Mouse (Mus musculus) ES-E14 (cell line): ENCODE measurements around the gene Map4k4. TPM values are rescaled to one million over a fixed set of nuclear protein-coding genes. Genes with fewer than 3 reads are reported as not detected.

Source experiments
- DNase-seq: peaks from one replicate; pipeline ENCODE4 v3.0.0-alpha.2; 2013; ENCODE audit warnings: low read depth, low spot score
- H3K27ac ChIP-seq: 2 replicates; pipeline ENCODE4 v1.5.1; 2012; ENCODE audit warnings: low read depth, mild to moderate bottlenecking, low read length, moderate library complexity, mixed read lengths; ENCODE audit not compliant: poor library complexity, insufficient read depth, severe bottlenecking
- H3K36me3 ChIP-seq: 2 replicates; pipeline ENCODE4 v1.6.1; 2012; ENCODE audit warnings: mild to moderate bottlenecking, low read length, moderate library complexity, mixed read lengths; ENCODE audit not compliant: control insufficient read depth, poor library complexity, insufficient read depth, severe bottlenecking
- H3K4me1 ChIP-seq, 2 experiments: fragments of 150-350 bp in 1 of 2; sonication (generic) in 1 of 2; 2 replicates each; pipeline ENCODE4 v1.6.1; 2012; ENCODE audit warnings: low read length in 2 of 2, mild to moderate bottlenecking in 1 of 2, mixed read lengths in 1 of 2; ENCODE audit not compliant: control insufficient read depth in 2 of 2, insufficient read depth in 2 of 2, poor library complexity in 1 of 2
- H3K4me3 ChIP-seq, 2 experiments: fragments of 150-350 bp in 1 of 2; sonication (generic) in 1 of 2; 2 replicates each; pipeline ENCODE4 v1.5.1; 2012; ENCODE audit warnings: low read length in 2 of 2, low read depth in 1 of 2, mild to moderate bottlenecking in 1 of 2, mixed read lengths in 1 of 2; ENCODE audit not compliant: insufficient read depth in 1 of 2, poor library complexity in 1 of 2, severe bottlenecking in 1 of 2
- H3K9ac ChIP-seq: 2 replicates; pipeline ENCODE4 v1.6.1; 2012; ENCODE audit warnings: low read depth, mild to moderate bottlenecking, low read length, mixed read lengths; ENCODE audit not compliant: poor library complexity, insufficient read depth, severe bottlenecking
- H3K9me3 ChIP-seq: fragments of 150-350 bp; sonication (generic); 2 replicates; pipeline ENCODE4 v1.6.1; 2012; ENCODE audit warnings: low read depth, mild to moderate bottlenecking, low read length; ENCODE audit not compliant: control insufficient read depth, insufficient read depth
- CHD2 ChIP-seq: IDR thresholded peaks from 2 replicates; pipeline ENCODE4 v1.6.1; 2014; ENCODE audit warnings: mild to moderate bottlenecking, low read depth, low read length, inconsistent platforms
- HCFC1 ChIP-seq: IDR thresholded peaks from 2 replicates; pipeline ENCODE4 v1.6.1; 2012; ENCODE audit warnings: low read length, inconsistent platforms, borderline replicate concordance; ENCODE audit not compliant: insufficient read depth
- MAFK ChIP-seq: IDR thresholded peaks from 2 replicates; pipeline ENCODE4 v1.6.1; 2014; ENCODE audit warnings: mild to moderate bottlenecking, low read depth, low read length, inconsistent platforms; ENCODE audit not compliant: insufficient read depth
- ZC3H11A ChIP-seq: IDR thresholded peaks from 2 replicates; pipeline ENCODE4 v1.6.1; 2012; ENCODE audit warnings: low read depth, mild to moderate bottlenecking, inconsistent platforms, low read length, borderline replicate concordance
- ZNF384 ChIP-seq: IDR thresholded peaks from 2 replicates; pipeline ENCODE4 v1.6.1; 2012; ENCODE audit warnings: low read depth, low read length, inconsistent platforms
- in situ Hi-C, 2 experiments: fragments of 600-800 bp; cut with MboI; formaldehyde crosslinking; loops; one replicate each; pipeline ENCODE4 v1.15.1; 2025; ENCODE audit warnings: low sequenced_read_pairs in 2 of 2, inconsistent platforms in 1 of 2; ENCODE audit not compliant: unreplicated experiment in 2 of 2
- total RNA-seq: library from RNA; depleted of rRNA; stranded (reverse); fragments of 300-350 nt; gene quantifications from 2 replicates; pipeline ENCODE4 v1.2.3, GENCODE M21; 2012

The Map4k4 gene
- total RNA-seq, 1 experiment = 142 TPM

DNA sequence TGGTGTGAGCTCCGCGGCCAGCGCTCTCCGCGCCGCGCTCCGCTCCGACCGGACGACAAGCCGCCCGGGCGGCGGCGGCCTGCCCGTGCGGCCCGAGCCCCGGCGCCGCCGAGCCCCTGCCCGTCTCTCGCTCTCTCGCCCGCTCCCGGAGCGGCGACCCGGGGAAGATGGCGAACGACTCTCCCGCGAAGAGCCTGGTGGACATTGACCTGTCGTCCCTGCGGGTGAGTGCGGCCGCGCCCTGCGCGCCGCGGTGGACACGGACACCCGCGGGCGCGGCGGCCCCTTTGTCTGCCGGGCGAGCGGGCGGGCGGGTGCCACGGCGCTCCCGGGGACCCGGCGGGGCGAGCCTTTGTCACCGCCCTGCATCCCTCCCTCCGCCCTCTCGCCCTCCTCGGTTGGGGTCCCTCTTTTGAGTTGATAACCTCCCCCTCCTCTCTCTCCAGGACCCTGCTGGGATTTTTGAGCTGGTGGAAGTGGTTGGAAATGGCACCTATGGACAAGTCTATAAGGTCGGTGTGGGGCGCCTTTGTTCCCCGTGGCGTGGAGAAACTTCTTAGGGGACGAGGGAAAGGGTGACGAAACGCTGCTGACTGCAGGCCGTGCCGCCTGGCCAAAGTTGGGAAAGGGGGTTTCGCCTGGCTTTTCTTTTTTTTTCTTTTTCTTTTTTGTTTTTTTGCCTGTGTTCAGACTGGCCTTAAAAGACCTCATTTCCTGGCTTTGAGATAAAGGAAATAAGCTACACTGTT, 524 bp downstream of the Map4k4 start:
- H3K4me3 ChIP-seq = peak overlapping the region; percentile 78 to 97
- no peaks in the 10 kb centered on the region; the same call in none of the 2 replicates for H3K36me3 ChIP-seq
- peak overlapping the region; percentile 90 for H3K9ac ChIP-seq
- in situ Hi-C loops = no loop called here
- DNase-seq = no peak
- TF ChIP-seq HCFC1 (no peak), ZNF384 (no peak), ZC3H11A (no peak), MAFK (no peak), CHD2 (no peak)
- H3K27ac ChIP-seq = peak overlapping the region; percentile 86
- peaks cover 6 to 12% of the 10 kb centered on the region in 2 experiments for H3K4me1 ChIP-seq
- H3K9me3 ChIP-seq = no peaks in the 10 kb centered on the region

DNA sequence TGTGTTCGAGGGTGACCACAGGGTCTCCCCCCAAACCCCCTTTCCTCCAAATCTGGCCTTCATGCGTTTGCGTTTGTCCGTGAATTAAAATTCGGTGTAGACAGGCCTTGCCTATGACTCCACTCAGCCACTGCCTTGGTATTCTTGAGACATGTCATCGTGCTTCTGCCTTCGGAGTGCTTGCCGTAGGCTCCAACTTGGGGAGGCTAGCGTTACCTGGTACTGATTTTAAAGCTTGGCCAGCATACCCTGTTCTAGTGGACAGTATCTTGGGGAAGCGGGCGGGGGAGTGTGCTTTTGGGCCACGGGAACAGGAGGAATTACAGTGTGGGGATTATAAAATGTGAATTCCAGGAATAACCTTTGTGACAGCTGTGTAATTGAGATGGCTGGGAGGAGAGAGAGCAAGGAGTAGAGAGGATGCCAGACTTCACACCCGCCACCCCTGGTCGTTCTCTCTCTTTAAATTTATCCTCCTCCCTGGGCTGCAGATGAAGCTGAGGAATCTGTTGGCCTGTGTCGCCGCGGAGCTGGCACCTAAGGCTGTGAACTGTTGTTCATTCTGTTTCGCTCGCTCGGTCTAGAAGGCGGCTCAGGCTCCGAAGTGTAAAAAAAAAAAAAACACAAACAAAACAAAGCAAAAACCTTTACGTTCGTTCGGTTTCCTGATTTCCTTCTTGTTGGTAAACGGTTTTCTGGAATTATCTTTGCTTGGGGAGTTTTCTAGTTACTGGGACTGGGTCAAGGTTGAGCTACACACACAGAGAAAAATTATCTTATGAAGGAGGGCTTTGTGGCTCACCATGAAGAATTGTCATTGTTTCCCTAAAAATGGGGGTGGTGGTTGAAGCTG, 1.4 kb downstream of the Map4k4 start:
- in situ Hi-C loops = no loop called here
- no peaks in the 10 kb centered on the region for H3K9me3 ChIP-seq
- peak overlapping the region; percentile 78 to 97 for H3K4me3 ChIP-seq
- no peak for TF ChIP-seq CHD2
- TF ChIP-seq ZC3H11A = no peak
- 0 out of 2 replicates have a peak, but pooled peaks have one; percentile 51 for TF ChIP-seq ZNF384
- peak overlapping the region; percentile 70 for H3K9ac ChIP-seq
- peaks cover 8 to 16% of the 10 kb centered on the region in 2 experiments for H3K4me1 ChIP-seq
- peak overlapping the region; percentile 32; the same call in 1 of the 2 replicates for H3K27ac ChIP-seq
- DNase-seq = no peak
- H3K36me3 ChIP-seq = no peaks in the 10 kb centered on the region; the same call in none of the 2 replicates

DNA sequence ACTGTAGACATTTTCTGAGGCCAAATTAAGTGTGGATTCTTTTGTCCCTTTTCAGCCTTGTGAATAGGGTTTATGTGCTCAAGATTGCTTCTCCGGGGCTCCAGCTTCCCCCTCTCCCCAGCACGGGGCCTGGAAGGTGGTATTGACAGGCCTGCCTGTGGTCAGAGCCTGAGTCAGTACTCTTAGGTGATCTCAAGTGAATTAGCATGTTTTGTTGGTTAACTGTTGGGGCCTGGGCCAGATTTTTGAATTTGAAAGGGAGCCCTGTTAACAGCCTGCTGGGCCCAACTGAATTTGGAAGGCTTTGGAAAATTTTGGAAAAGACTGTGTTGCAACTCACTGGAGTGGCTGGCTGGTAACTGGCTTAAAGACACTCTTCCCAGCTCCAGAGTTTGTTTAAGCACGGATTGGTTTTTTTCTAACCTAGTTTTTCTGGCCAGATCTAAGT, 2.0 kb downstream of the Map4k4 start:
- in situ Hi-C loops = no loop called here

DNA sequence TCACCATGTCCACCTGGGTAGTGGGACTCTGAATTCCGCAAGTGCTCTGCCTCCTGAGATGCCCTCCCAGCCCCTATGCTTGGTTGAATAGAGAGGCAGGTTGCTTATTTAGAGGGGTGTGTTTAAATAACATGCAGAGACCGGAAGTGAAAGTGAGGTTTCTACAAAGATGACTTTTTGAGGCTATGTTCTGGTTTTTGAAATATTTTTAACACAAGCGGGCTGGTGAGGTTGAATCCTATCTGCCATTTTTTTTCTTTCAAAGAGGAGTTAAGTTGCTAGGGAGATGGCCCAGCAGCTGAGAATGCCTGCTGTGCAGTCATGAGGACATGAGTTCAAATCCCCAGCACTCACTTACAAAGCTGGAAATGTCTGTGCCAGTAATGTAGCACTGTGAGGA, 4.0 kb downstream of the Map4k4 start:
- no peak for DNase-seq
- in situ Hi-C loops = no loop called here
- no peaks in the 10 kb centered on the region for H3K9me3 ChIP-seq
- H3K4me1 ChIP-seq = peaks cover 8 to 17% of the 10 kb centered on the region in 2 experiments
- TF ChIP-seq CHD2 (no peak), MAFK (no peak), ZC3H11A (no peak), HCFC1 (no peak), ZNF384 (no peak)
- no peak overlapping the region for H3K4me3 ChIP-seq
- no peak overlapping the region for H3K27ac ChIP-seq
- H3K9ac ChIP-seq = no peak overlapping the region
- H3K36me3 ChIP-seq = peaks cover 5% of the 10 kb centered on the region

More for the DNA sequence above, 2.0 kb downstream of the Map4k4 start:
- peak; percentile 77 for DNase-seq
- Histone ChIP-seq H3K9me3 (no peaks in the 10 kb centered on the region), H3K4me3 (peak overlapping the region; percentile 78 to 97), H3K9ac (peak overlapping the region; percentile 45; the same call in 1 of the 2 replicates), H3K27ac (peak overlapping the region; percentile 76; the same call in 1 of the 2 replicates), H3K4me1 (peaks cover 8 to 17% of the 10 kb centered on the region in 2 experiments), H3K36me3 (no peaks in the 10 kb centered on the region; the same call in none of the 2 replicates)
- 0 out of 2 replicates have a peak, but pooled peaks have one; percentile 13 for TF ChIP-seq ZNF384
- no peak for TF ChIP-seq HCFC1
- TF ChIP-seq CHD2 = no peak; the same call in 1 of the 2 replicates
- TF ChIP-seq ZC3H11A = no peak
- TF ChIP-seq MAFK = no peak; the same call in 1 of the 2 replicates
